Mouse (Mus musculus): ENCODE measurements around the gene Mif. TPM values are rescaled to one million over a fixed set of nuclear protein-coding genes. Genes with fewer than 3 reads are reported as not detected.

Gene Mif
- total and polyA plus RNA-seq, 2 experiments, result 211 to 1,462 TPM

- no peaks in the 10 kb centered on the region for H3K79me2 ChIP-seq (ENCODE audit: control insufficient read depth, insufficient read depth, low read length)
- TF ChIP-seq POLR2A (IDR thresholded peaks at IDR 0.05; ENCODE audit: extremely low read depth, insufficient read depth, low read length), result no peak
- no peak overlapping the region for H3K9ac ChIP-seq (ENCODE audit: low read depth, low read length)
- no peak overlapping the region for H3K27ac ChIP-seq (replicated peaks; ENCODE audit: insufficient read depth, low read depth, low read length)
- 94% methylated on average over 15 of the region's 15 CpGs for WGBS
- H3K27me3 ChIP-seq (ENCODE audit: control insufficient read depth, insufficient read depth, low read length), result no peaks in the 10 kb centered on the region
- no peaks in the 10 kb centered on the region for H3K36me3 ChIP-seq (ENCODE audit: control insufficient read depth, insufficient read depth, low read length)
- H3K4me1 ChIP-seq (ENCODE audit: control insufficient read depth, insufficient read depth, low read length), result peaks cover 4% of the 10 kb centered on the region
- DNase-seq (ENCODE audit: extremely low read depth, low read depth, low spot score), result no peak
- H3K4me3 ChIP-seq (ENCODE audit: insufficient read depth, low read depth, low read length), result no peak overlapping the region
Measured at GRCm38 (mm10) chr10:75855416-75855981, 4.5 kb downstream of the Mif start.

GRCm38 (mm10) chr10:75854791-75855190, 5.2 kb downstream of the Mif start:
- Histone ChIP-seq H3K4me3 (ENCODE audit: insufficient read depth, low read depth, low read length) (no peak overlapping the region), H3K4me1 (ENCODE audit: control insufficient read depth, insufficient read depth, low read length) (peaks cover 4% of the 10 kb centered on the region), H3K9ac (ENCODE audit: low read depth, low read length) (no peak overlapping the region), H3K36me3 (ENCODE audit: control insufficient read depth, insufficient read depth, low read length) (no peaks in the 10 kb centered on the region), H3K79me2 (ENCODE audit: control insufficient read depth, insufficient read depth, low read length) (no peaks in the 10 kb centered on the region), H3K27ac (replicated peaks; ENCODE audit: insufficient read depth, low read depth, low read length) (no peak overlapping the region), H3K27me3 (ENCODE audit: control insufficient read depth, insufficient read depth, low read length) (no peaks in the 10 kb centered on the region)
- WGBS, result 76% methylated on average over 6 of the region's 6 CpGs
- DNase-seq (ENCODE audit: extremely low read depth, low read depth, low spot score), result no peak
- TF ChIP-seq CTCF (IDR thresholded peaks at IDR 0.05; ENCODE audit: low read depth, low read length) (no peak), POLR2A (IDR thresholded peaks at IDR 0.05; ENCODE audit: extremely low read depth, insufficient read depth, low read length) (no peak)

GRCm38 (mm10) chr10:75854096-75854495, 5.9 kb downstream of the Mif start:
- Histone ChIP-seq H3K4me1 (ENCODE audit: control insufficient read depth, insufficient read depth, low read length) (peaks cover 4% of the 10 kb centered on the region), H3K79me2 (ENCODE audit: control insufficient read depth, insufficient read depth, low read length) (no peaks in the 10 kb centered on the region), H3K4me3 (ENCODE audit: insufficient read depth, low read depth, low read length) (no peak overlapping the region), H3K27me3 (ENCODE audit: control insufficient read depth, insufficient read depth, low read length) (no peaks in the 10 kb centered on the region), H3K36me3 (ENCODE audit: control insufficient read depth, insufficient read depth, low read length) (no peaks in the 10 kb centered on the region), H3K27ac (replicated peaks; ENCODE audit: insufficient read depth, low read depth, low read length) (no peak overlapping the region), H3K9ac (ENCODE audit: low read depth, low read length) (no peak overlapping the region)
- WGBS, result 55% methylated on average over 5 of the region's 5 CpGs
- TF ChIP-seq CTCF (IDR thresholded peaks at IDR 0.05; ENCODE audit: low read depth, low read length) (no peak), POLR2A (IDR thresholded peaks at IDR 0.05; ENCODE audit: extremely low read depth, insufficient read depth, low read length) (no peak)
- no peak for DNase-seq (ENCODE audit: extremely low read depth, low read depth, low spot score)

GRCm38 (mm10) chr10:75853452-75853851, 6.6 kb downstream of the Mif start:
- no peaks in the 10 kb centered on the region for H3K36me3 ChIP-seq (ENCODE audit: control insufficient read depth, insufficient read depth, low read length)
- no peaks in the 10 kb centered on the region for H3K27me3 ChIP-seq (ENCODE audit: control insufficient read depth, insufficient read depth, low read length)
- no peaks in the 10 kb centered on the region for H3K79me2 ChIP-seq (ENCODE audit: control insufficient read depth, insufficient read depth, low read length)
- DNase-seq (ENCODE audit: extremely low read depth, low read depth, low spot score), result peak; percentile 76
- WGBS, result 6% methylated on average over 10 of the region's 10 CpGs
- H3K27ac ChIP-seq (replicated peaks; ENCODE audit: insufficient read depth, low read depth, low read length), result no peak overlapping the region
- no peak overlapping the region for H3K9ac ChIP-seq (ENCODE audit: low read depth, low read length)
- peaks cover 4% of the 10 kb centered on the region for H3K4me1 ChIP-seq (ENCODE audit: control insufficient read depth, insufficient read depth, low read length)
- no peak overlapping the region for H3K4me3 ChIP-seq (ENCODE audit: insufficient read depth, low read depth, low read length)
- TF ChIP-seq POLR2A (IDR thresholded peaks at IDR 0.05; ENCODE audit: extremely low read depth, insufficient read depth, low read length), result no peak
- peak; percentile 50 for TF ChIP-seq CTCF (IDR thresholded peaks at IDR 0.05; ENCODE audit: low read depth, low read length)

GRCm38 (mm10) chr10:75852539-75853125, 7.4 kb downstream of the Mif start:
- Histone ChIP-seq H3K79me2 (ENCODE audit: control insufficient read depth, insufficient read depth, low read length) (no peaks in the 10 kb centered on the region), H3K4me1 (ENCODE audit: control insufficient read depth, insufficient read depth, low read length) (peaks cover 2% of the 10 kb centered on the region), H3K36me3 (ENCODE audit: control insufficient read depth, insufficient read depth, low read length) (no peaks in the 10 kb centered on the region), H3K4me3 (ENCODE audit: insufficient read depth, low read depth, low read length) (no peak overlapping the region), H3K27me3 (ENCODE audit: control insufficient read depth, insufficient read depth, low read length) (no peaks in the 10 kb centered on the region), H3K27ac (replicated peaks; ENCODE audit: insufficient read depth, low read depth, low read length) (no peak overlapping the region), H3K9ac (ENCODE audit: low read depth, low read length) (no peak overlapping the region)
- no peak for TF ChIP-seq CTCF (IDR thresholded peaks at IDR 0.05; ENCODE audit: low read depth, low read length)
- no peak for TF ChIP-seq POLR2A (IDR thresholded peaks at IDR 0.05; ENCODE audit: extremely low read depth, insufficient read depth, low read length)
- WGBS, result 35% methylated on average over 12 of the region's 12 CpGs
- DNase-seq (ENCODE audit: extremely low read depth, low read depth, low spot score), result peak; percentile 59

GRCm38 (mm10) chr10:75851681-75852080, 8.4 kb downstream of the Mif start:
- H3K27ac ChIP-seq (replicated peaks; ENCODE audit: insufficient read depth, low read depth, low read length), result no peak overlapping the region
- no peaks in the 10 kb centered on the region for H3K79me2 ChIP-seq (ENCODE audit: control insufficient read depth, insufficient read depth, low read length)
- 86% methylated on average over 3 of the region's 3 CpGs for WGBS
- no peaks in the 10 kb centered on the region for H3K36me3 ChIP-seq (ENCODE audit: control insufficient read depth, insufficient read depth, low read length)
- no peak overlapping the region for H3K9ac ChIP-seq (ENCODE audit: low read depth, low read length)
- DNase-seq (ENCODE audit: extremely low read depth, low read depth, low spot score), result no peak
- H3K4me3 ChIP-seq (ENCODE audit: insufficient read depth, low read depth, low read length), result no peak overlapping the region
- TF ChIP-seq POLR2A (IDR thresholded peaks at IDR 0.05; ENCODE audit: extremely low read depth, insufficient read depth, low read length) (no peak), CTCF (IDR thresholded peaks at IDR 0.05; ENCODE audit: low read depth, low read length) (no peak)
- H3K4me1 ChIP-seq (ENCODE audit: control insufficient read depth, insufficient read depth, low read length), result no peaks in the 10 kb centered on the region
- no peaks in the 10 kb centered on the region for H3K27me3 ChIP-seq (ENCODE audit: control insufficient read depth, insufficient read depth, low read length)

All from liver, adult 2 months (tissue).